Mouse (Mus musculus): ENCODE results near the gene Pdia4. TPM values are rescaled to one million over a fixed set of nuclear protein-coding genes. Genes with fewer than 3 reads are reported as not detected.

Pdia4 gene
- polyA plus RNA-seq, 1 experiment from 2014 or later = 282 TPM

DNA sequence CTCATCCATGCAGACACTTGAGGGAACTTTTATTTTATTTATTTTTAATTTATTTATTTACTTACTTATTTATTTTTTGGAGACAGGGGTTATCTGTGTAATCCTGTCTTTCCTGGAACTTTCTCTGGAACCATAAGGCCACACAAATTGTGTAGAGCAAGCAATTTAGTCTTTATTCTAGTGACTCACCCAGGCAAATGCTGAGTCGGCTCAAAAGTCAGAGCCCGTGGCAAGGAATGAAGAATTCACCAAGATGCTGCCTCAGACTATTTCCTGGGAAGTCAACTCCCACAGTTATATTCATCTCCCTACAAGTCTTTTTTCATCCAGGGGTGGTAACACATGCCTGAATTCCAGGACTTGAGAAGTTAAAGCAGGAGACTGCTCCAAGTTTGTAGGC lies 7.7 kb downstream of the Pdia4 start:
- DNase-seq (ENCODE audit: low spot score) = no peak
- WGBS = 83% methylated on average over 2 of the region's 2 CpGs
- H3K4me3 ChIP-seq (ENCODE audit: low read depth, low read length) = no peak overlapping the region
- no peak for ATAC-seq (ENCODE audit: low FRiP score)
- peaks cover 22% of the 10 kb centered on the region for H3K36me3 ChIP-seq (ENCODE audit: control insufficient read depth, insufficient read depth, low read length)
- no peak overlapping the region for H3K27ac ChIP-seq (ENCODE audit: low read depth, low read length)
- H3K27me3 ChIP-seq (ENCODE audit: control insufficient read depth, insufficient read depth, low read length) = no peaks in the 10 kb centered on the region
- H3K9ac ChIP-seq (ENCODE audit: low read depth, low read length) = no peak overlapping the region
- no peaks in the 10 kb centered on the region for H3K9me3 ChIP-seq (ENCODE audit: control insufficient read depth, low read length)
- H3K4me2 ChIP-seq (replicated peaks; ENCODE audit: low read depth, low read length) = no peak overlapping the region
- H3K4me1 ChIP-seq (replicated peaks; ENCODE audit: control insufficient read depth, insufficient read depth, low read length) = no peaks in the 10 kb centered on the region

DNA sequence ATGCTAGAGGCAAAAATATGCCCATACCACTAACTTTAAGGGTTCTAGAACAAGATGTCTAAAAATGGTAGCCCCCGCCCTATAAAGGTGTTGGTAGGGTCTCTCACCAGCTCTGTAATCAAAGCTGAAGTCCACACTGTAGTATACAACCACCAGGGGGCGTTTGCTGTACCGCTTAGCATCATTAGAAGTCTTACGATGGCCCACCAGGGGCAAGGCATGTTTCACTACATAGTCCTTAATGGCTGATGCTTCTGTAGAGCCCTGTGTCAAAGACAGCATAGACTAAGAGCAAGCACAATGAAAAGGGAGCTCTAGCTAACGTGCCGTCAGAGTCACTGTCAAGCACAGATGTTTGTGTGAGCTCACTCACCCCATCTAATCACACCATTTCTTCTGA lies 14.2 kb downstream of the Pdia4 start:
- peak; percentile 34; the same call in 1 of the 2 replicates for ATAC-seq (ENCODE audit: low FRiP score)
- DNase-seq (ENCODE audit: low spot score) = peak; percentile 84
- H3K4me1 ChIP-seq (replicated peaks; ENCODE audit: control insufficient read depth, insufficient read depth, low read length) = no peaks in the 10 kb centered on the region
- no peaks in the 10 kb centered on the region for H3K9me3 ChIP-seq (ENCODE audit: control insufficient read depth, low read length)
- H3K4me3 ChIP-seq (ENCODE audit: low read depth, low read length) = no peak overlapping the region
- no peak overlapping the region for H3K4me2 ChIP-seq (replicated peaks; ENCODE audit: low read depth, low read length)
- no peaks in the 10 kb centered on the region for H3K27me3 ChIP-seq (ENCODE audit: control insufficient read depth, insufficient read depth, low read length)
- no peak overlapping the region for H3K9ac ChIP-seq (ENCODE audit: low read depth, low read length)
- H3K27ac ChIP-seq (ENCODE audit: low read depth, low read length) = no peak overlapping the region
- peaks cover 44% of the 10 kb centered on the region for H3K36me3 ChIP-seq (ENCODE audit: control insufficient read depth, insufficient read depth, low read length)
- WGBS = 64% methylated on average over 6 of the region's 6 CpGs

DNA sequence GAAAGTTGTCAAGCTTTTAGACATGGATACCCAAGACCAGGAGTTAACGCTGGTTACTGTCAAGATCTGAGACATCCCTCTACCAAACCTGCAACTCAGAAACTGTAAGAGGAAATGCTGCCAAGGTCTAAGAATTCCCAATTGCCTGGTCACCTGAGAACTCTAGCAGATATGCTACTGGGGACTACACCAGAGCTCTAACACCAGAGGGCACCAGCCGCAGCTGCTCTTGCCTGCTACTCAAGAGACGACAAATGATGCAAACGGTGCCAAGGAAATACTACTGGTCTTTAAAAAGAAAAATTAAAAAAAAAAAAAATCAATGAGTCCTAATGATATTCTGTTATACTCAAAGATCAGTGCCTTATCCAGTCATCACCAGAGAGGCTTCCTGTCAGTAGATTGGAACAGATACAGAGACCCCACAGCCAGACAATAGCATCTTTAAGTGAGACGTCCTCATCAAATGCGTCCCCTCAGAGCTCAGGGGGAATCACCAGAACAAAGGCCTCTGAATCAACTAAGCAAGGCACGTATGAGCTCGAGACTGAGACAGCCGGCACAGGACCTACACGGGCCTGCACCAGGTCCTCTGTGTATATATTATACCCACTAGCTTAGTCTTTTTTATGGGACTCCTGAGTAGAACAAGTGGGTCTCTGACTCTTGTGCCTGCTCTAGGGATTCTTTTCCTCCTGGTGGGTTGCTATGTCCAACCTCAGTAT lies 19.0 kb downstream of the Pdia4 start:
- Histone ChIP-seq H3K27ac (ENCODE audit: low read depth, low read length) (peak overlapping the region; percentile 51; the same call in 1 of the 2 replicates), H3K4me2 (replicated peaks; ENCODE audit: low read depth, low read length) (no peak overlapping the region), H3K36me3 (ENCODE audit: control insufficient read depth, insufficient read depth, low read length) (peaks cover 21% of the 10 kb centered on the region), H3K4me1 (replicated peaks; ENCODE audit: control insufficient read depth, insufficient read depth, low read length) (no peaks in the 10 kb centered on the region), H3K4me3 (ENCODE audit: low read depth, low read length) (no peak overlapping the region), H3K9ac (ENCODE audit: low read depth, low read length) (no peak overlapping the region), H3K9me3 (ENCODE audit: control insufficient read depth, low read length) (no peaks in the 10 kb centered on the region), H3K27me3 (ENCODE audit: control insufficient read depth, insufficient read depth, low read length) (no peaks in the 10 kb centered on the region)
- ATAC-seq (ENCODE audit: low FRiP score) = peak; percentile 60
- DNase-seq (ENCODE audit: low spot score) = peak; percentile 36
- 59% methylated on average over 10 of the region's 10 CpGs for WGBS

DNA sequence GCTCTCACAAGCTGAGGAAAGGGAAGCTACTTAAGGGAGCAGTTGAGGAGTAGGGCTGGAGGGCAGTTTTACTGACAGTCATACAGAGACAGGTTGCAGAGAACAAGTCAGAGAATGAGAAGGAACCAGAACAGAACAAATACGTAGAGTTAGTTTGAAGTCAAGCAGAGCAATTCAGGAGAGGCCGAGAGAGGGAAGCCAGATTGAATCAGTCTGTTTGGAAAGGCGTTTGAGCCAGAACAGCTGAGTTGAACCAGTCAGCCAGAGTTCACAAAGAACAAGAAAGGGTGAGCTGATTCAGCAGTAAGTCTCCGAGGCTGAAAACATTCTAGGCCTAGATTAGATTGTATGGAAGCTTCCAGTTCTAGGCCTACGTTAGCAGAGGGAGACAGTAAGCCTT lies 19.9 kb downstream of the Pdia4 start:
- Histone ChIP-seq H3K36me3 (ENCODE audit: control insufficient read depth, insufficient read depth, low read length) (peaks cover 18% of the 10 kb centered on the region), H3K4me2 (replicated peaks; ENCODE audit: low read depth, low read length) (no peak overlapping the region), H3K27me3 (ENCODE audit: control insufficient read depth, insufficient read depth, low read length) (no peaks in the 10 kb centered on the region), H3K27ac (ENCODE audit: low read depth, low read length) (no peak overlapping the region), H3K4me1 (replicated peaks; ENCODE audit: control insufficient read depth, insufficient read depth, low read length) (no peaks in the 10 kb centered on the region), H3K4me3 (ENCODE audit: low read depth, low read length) (no peak overlapping the region), H3K9ac (ENCODE audit: low read depth, low read length) (no peak overlapping the region), H3K9me3 (ENCODE audit: control insufficient read depth, low read length) (no peaks in the 10 kb centered on the region)
- 81% methylated on average over 5 of the region's 5 CpGs for WGBS
- DNase-seq (ENCODE audit: low spot score) (no peak), ATAC-seq (ENCODE audit: low FRiP score) (no peak)

DNA sequence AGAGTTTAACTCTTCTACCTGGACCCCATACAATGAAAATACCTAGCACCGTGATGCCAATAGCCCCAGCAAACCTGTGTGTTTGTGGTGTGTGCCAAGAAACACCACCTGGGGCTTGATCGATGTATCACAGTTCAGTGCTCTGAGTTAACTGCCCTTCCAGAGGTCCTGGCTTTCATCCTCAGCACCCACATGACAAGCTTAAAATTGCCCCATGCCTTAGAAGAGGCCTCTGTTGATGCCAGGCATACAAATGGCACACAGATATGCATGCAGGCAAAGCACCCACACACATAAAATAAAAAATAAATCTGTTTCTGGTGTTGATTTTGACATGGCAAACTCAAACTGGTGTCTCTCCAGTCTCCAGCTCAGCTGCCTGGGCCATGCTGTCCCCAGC lies 20.7 kb downstream of the Pdia4 start:
- no peak for DNase-seq (ENCODE audit: low spot score)
- H3K27ac ChIP-seq (ENCODE audit: low read depth, low read length) = no peak overlapping the region
- no peak overlapping the region for H3K9ac ChIP-seq (ENCODE audit: low read depth, low read length)
- H3K9me3 ChIP-seq (ENCODE audit: control insufficient read depth, low read length) = no peaks in the 10 kb centered on the region
- no peak overlapping the region for H3K4me2 ChIP-seq (replicated peaks; ENCODE audit: low read depth, low read length)
- no peak overlapping the region for H3K4me3 ChIP-seq (ENCODE audit: low read depth, low read length)
- WGBS = 94% methylated on average over 2 of the region's 2 CpGs
- H3K27me3 ChIP-seq (ENCODE audit: control insufficient read depth, insufficient read depth, low read length) = no peaks in the 10 kb centered on the region
- peaks cover 14% of the 10 kb centered on the region for H3K36me3 ChIP-seq (ENCODE audit: control insufficient read depth, insufficient read depth, low read length)
- H3K4me1 ChIP-seq (replicated peaks; ENCODE audit: control insufficient read depth, insufficient read depth, low read length) = no peaks in the 10 kb centered on the region
- ATAC-seq (ENCODE audit: low FRiP score) = no peak

DNA sequence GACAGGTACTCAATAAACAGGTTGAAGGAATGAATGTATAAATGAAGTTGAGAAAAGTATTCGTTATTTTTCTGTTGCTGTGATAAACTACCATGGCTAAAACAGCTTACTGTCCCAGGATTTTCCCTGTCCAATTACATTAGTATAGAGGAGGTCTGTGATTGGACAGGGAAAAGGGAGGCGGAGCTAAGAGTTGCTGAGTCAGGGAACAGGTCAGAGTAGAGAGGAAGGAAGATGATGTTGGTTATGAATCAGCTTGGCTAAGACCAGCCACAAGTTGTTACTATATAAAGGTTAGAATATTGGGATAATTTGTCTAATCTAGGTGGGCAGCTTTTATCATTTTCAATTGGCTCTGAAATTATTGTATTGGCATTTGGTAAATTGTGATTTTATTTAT lies 22.5 kb downstream of the Pdia4 start:
- H3K36me3 ChIP-seq (ENCODE audit: control insufficient read depth, insufficient read depth, low read length) = peaks cover 2% of the 10 kb centered on the region; the same call in 1 of the 2 replicates
- no peaks in the 10 kb centered on the region for H3K27me3 ChIP-seq (ENCODE audit: control insufficient read depth, insufficient read depth, low read length)
- no peak overlapping the region for H3K4me3 ChIP-seq (ENCODE audit: low read depth, low read length)
- no peak overlapping the region for H3K9ac ChIP-seq (ENCODE audit: low read depth, low read length)
- no peaks in the 10 kb centered on the region for H3K9me3 ChIP-seq (ENCODE audit: control insufficient read depth, low read length)
- H3K4me2 ChIP-seq (replicated peaks; ENCODE audit: low read depth, low read length) = no peak overlapping the region
- no peak for ATAC-seq (ENCODE audit: low FRiP score)
- 72% methylated on average over 2 of the region's 2 CpGs for WGBS
- no peak overlapping the region for H3K27ac ChIP-seq (ENCODE audit: low read depth, low read length)
- no peak for DNase-seq (ENCODE audit: low spot score)
- H3K4me1 ChIP-seq (replicated peaks; ENCODE audit: control insufficient read depth, insufficient read depth, low read length) = no peaks in the 10 kb centered on the region

DNA sequence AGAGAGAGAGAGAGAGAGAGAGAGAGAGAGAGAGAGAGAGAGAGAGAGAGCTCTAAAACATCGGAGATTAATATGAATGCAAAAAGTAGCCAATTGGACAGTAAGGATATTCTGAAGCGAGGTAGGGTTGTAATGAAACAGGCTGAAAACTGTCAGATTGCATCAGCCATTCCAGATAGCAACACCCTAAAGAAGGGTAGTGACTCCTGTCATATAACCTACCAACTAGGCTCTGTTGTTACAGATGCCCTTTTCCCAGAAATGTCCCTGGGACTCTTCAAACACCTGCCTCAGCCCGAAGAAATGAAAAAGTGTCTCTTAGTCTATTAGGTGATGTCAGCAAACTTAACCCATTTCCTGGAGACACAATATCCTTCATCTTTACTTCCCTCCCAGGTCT lies 24.4 kb downstream of the Pdia4 start:
- peak; percentile 44 for DNase-seq (ENCODE audit: low spot score)

DNA sequence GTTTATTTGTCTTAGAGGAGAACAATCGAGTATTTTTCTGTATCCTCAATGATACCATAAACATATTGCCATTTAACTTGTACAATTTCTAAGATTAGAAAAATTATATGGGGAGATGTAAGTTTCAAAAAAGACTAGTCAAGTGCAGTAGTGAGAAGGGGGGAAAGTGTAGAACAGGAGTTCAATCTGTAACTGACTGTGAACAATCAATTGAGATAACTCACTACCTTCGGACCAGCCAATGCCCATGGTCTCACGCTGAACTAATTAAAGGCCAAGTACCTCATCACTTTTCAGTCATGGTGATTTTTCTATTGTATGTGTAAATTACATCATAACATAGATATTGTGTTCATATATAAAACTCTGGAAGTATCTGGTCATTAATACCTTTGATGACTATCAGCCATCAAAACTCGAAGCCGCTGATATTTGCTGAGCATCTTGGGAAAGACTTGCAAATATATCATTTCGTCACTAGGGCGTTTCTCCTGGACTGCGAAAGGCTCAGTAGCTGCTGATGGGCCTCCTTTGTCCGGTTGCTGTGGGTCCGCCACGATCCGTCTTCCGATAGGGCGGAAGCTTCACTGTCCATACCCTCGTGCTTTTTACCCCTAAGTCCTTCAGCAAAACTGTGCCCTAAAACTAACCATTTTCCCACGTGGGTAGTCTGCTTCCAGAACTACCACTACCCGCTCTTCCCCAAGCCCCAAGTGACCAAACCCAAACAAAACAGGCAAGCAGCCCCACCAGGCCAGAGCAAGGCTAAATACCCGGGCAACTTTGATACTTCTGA lies 25.1 kb downstream of the Pdia4 start:
- Histone ChIP-seq H3K4me2 (replicated peaks; ENCODE audit: low read depth, low read length) (peak overlapping the region; percentile 47), H3K36me3 (ENCODE audit: control insufficient read depth, insufficient read depth, low read length) (no peaks in the 10 kb centered on the region), H3K9me3 (ENCODE audit: control insufficient read depth, low read length) (no peaks in the 10 kb centered on the region), H3K4me3 (ENCODE audit: low read depth, low read length) (peak overlapping the region; percentile 37), H3K27ac (ENCODE audit: low read depth, low read length) (peak overlapping the region; percentile 95), H3K9ac (ENCODE audit: low read depth, low read length) (peak overlapping the region; percentile 70), H3K27me3 (ENCODE audit: control insufficient read depth, insufficient read depth, low read length) (no peaks in the 10 kb centered on the region), H3K4me1 (replicated peaks; ENCODE audit: control insufficient read depth, insufficient read depth, low read length) (no peaks in the 10 kb centered on the region)
- 2% methylated on average over 18 of the region's 18 CpGs for WGBS
- ATAC-seq (ENCODE audit: low FRiP score) (peak; percentile 96), DNase-seq (ENCODE audit: low spot score) (peak; percentile 83)

More for the DNA sequence above, 24.4 kb downstream of the Pdia4 start:
- H3K9me3 ChIP-seq (ENCODE audit: control insufficient read depth, low read length) = no peaks in the 10 kb centered on the region
- peak overlapping the region; percentile 95 for H3K27ac ChIP-seq (ENCODE audit: low read depth, low read length)
- peak overlapping the region; percentile 37 for H3K4me3 ChIP-seq (ENCODE audit: low read depth, low read length)
- ATAC-seq (ENCODE audit: low FRiP score) = no peak
- peak overlapping the region; percentile 70 for H3K9ac ChIP-seq (ENCODE audit: low read depth, low read length)
- WGBS = 51% methylated on average over 3 of the region's 3 CpGs
- no peaks in the 10 kb centered on the region for H3K36me3 ChIP-seq (ENCODE audit: control insufficient read depth, insufficient read depth, low read length)
- peak overlapping the region; percentile 47 for H3K4me2 ChIP-seq (replicated peaks; ENCODE audit: low read depth, low read length)
- no peaks in the 10 kb centered on the region for H3K4me1 ChIP-seq (replicated peaks; ENCODE audit: control insufficient read depth, insufficient read depth, low read length)
- H3K27me3 ChIP-seq (ENCODE audit: control insufficient read depth, insufficient read depth, low read length) = no peaks in the 10 kb centered on the region

All from hindbrain, embryonic 11.5 days (tissue).